Mouse (Mus musculus) natural killer cell, adult 2 months (primary cell): Measurements from ENCODE around the gene Stxbp4.
A peak's percentile ranks its signal among the peaks of the same experiment; 100 is the strongest.

Source experiments
- DNase-seq, 2 experiments: peaks; one replicate each; pipeline ENCODE4 v3.0.0; 2022; ENCODE audit warnings: low spot score in 2 of 2

Gene Stxbp4

DNA sequence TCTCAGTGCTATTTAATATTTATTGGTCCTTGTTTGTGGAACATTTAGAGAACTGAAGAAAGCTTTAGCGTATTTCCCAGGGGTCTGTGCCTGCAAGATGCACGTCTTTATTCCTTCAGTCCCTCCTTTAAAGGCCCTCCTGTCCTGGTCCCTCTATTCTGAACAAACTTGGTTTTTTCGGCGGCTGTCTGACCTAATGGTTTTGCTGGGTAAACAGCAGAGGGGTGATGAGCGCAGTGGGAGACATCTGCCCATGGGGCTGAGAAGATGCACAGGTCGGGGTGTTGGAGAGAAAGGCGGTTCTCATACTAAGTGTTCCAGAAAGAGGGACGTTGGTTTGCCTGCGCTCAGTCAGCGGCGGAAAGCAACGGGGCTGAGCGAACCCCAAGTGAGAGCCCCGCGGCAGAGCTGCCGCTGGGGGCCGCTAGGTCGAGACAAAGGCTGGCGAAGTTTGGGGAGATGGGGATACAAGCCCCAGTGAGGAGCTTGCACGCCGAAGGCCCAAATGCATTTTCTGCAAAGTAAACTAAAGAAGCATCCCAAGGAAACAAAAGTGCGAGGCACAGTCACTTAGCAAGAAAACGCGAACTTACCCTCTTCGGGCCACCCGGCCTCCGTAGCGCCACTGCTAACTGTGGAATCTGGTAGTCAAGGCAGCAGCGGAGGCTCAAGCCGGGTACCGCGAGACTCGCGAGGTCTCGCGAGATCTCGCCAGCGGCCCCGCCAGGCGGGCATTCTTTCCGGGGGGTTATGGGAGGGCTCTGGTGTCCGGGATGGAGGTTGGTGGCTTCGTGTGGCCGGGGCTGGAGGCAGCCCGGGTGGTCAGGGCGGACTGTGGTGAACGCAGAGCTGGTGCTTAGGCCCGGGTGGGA, at the start of gene Stxbp4, which contains the start of gene Cox11:
Gene Stxbp4 (minus strand): TSS at position 645 of the 872 bp plus-strand sequence.
Gene Cox11 (plus strand): TSS at position 734 of the 872 bp plus-strand sequence.
- DNase-seq: peak; percentile 86 to 90

DNA sequence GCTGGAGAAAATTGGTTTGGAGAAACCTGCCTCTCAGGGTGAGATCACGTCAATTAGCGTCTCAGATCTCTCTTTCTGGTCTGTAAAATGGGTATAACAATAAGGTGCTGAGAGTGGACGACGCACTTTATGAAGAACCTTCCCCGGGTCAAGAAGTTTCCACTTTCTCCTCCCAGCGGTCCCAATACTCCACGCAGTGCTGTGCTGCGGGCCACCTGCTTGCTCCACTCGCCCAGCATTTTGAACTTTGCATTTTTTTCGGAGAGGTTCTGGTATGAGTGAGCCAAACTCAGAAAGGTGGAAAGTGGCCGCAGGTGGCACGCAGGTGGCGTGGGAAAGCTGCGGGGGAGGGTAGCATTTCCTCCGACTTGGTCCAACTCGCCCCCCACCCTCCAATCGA, 49.2 kb upstream of the Stxbp4 start:
- no peak for DNase-seq

DNA sequence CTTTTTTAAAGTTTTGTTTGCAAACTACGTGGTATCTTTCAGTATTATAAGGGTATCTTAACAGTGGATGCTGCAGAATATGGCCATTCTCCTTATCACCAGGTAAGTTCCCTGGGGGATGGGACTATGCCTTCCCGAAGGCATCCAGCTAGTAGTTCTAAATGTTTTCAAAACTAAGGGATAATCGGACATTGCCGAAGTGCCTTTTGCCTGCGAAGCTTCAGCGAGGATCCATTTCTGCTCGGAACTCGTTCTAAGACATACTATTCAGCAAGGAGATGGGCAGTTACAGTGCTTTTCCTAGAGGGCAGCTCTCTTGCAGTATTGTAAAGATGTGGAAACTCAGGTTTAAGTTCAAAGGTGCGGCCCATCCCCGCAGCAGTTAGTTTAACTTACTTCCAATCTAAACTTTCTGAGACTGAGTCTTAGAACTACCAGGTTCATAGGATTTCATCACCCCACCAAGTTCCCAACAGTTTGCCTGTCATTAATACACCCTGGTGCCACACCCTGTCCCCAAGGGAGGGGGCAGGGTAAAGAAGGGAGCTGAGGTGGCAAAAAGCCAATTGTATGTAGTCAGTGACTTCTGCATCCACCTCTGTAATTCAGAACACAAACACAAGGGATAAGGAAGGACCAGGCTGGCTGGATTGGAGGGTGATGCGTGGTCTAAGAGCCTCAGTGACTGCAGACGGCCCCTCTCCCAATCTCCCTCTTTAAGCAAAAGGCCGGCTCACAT, 48.6 kb upstream of the Stxbp4 start:
- DNase-seq: no peak

DNA sequence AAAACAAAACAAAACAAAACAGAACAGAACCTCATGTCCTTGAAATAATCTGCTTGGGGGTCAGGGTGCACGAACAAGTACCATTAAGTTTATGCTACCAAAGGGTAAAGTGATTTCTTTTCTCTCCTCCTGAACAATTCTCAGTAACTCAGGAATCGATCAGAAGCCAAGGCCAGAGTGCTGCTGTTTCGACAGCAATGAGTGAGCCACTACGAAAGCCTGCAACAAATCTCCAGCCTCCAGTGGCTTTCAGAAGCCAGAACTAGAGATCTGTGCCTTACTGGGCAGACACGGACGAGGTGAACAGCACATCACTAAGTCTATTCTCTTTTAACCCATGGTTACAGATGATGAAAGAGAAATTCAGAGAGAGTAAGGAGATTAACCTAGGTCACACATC, 47.3 kb upstream of the Stxbp4 start:
- DNase-seq: no peak

DNA sequence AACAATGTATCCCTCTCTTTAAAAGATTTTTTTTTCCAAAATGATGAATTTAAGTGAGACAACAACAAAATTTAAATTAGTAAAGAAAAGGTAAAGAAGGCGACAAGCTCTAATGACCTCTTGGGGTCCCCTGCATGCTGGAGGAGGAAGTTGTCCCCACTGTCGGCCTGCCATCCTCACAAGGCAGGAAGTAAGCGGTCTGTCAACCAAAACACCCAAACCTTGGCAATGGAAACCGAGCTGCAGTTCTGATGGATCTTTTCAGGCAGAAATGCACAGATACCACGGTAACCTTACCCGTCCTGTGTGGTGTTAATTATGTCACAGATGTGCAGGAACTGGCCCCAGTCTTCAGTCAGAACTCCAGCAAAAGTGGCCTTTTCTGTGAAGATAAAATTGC, 46.9 kb upstream of the Stxbp4 start:
- DNase-seq: no peak

DNA sequence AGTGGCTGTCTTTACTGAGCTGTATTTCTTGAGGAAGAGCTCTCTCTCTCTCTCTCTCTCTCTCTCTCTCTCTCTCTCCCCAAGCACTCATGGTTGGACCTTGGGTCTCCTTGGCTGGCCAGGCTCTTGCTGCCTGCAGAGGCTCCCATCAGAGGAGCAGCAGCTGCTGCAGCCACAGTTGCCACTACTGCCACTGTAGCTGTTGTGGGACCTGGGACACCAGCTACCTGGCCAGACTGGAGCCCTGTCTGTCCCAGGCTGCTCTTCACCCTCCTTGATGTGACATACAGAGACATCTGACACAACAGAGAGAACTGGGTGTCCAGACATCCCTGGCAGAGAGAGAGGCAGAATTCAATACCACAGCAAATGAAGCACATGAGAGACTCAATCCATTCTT, 43.3 kb upstream of the Stxbp4 start:
- DNase-seq: no peak

DNA sequence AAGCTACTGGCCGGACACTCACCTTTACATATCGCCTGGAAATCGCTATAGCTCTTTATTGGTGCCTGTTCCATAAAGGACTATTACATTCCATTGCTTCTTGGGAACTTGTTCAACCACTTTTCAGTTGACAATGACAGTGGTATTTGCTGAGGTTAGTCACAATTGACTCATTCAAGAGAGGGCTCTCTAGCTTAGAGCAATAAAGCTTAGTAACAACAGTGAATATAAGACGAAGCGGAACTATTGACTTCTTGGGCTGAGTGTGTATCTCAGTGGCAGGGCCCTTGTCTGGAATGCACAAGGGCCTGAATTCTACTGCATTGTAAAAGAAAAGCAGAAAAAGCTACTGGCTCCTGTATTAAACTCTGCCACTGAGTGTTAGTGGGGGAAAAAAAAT, 40.7 kb upstream of the Stxbp4 start:
- no peak for DNase-seq

DNA sequence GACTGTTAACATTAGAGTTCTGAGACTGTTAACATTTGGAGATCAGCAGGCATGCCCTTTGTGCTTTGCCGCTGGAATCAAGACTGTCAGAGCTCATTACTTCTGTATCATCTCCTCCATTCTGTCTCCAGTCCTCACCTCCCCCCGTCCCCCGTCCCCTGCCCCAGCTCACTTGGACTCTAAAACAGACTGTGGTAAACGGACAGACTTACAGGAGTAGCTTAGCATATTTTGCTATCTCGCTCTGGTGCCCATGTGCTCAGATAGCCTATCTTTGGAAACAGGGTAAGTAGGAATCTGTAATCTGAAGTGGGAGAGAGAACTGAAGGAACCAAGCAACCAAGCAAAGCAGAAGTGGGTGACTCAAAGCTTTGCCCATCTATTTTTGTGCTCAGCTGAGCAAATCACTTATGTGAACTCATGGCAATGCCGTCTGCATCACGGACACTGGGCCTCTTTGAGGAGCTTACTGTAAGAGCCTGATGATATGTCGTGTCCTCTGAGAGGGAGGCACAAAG, 39.9 kb upstream of the Stxbp4 start:
- DNase-seq: no peak

DNA sequence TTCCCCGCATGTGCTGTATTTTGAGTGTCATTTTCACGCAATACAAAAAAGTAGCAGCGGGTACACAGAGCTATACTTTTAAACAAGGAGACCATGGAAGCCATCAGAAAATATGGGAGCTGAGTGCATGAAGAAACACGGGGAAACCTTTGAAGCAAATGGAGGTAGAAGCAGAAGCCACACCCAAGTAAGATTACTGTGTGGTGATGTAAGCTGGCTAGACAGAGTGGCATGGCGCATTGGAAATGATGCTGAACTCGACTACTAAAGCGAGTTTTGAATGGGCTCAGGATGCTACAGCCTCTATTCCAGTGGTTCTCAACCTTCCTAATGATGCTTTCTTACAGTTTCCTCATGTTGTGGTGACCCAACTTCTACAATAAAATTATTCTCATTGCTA, 39.1 kb upstream of the Stxbp4 start:
- no peak for DNase-seq

DNA sequence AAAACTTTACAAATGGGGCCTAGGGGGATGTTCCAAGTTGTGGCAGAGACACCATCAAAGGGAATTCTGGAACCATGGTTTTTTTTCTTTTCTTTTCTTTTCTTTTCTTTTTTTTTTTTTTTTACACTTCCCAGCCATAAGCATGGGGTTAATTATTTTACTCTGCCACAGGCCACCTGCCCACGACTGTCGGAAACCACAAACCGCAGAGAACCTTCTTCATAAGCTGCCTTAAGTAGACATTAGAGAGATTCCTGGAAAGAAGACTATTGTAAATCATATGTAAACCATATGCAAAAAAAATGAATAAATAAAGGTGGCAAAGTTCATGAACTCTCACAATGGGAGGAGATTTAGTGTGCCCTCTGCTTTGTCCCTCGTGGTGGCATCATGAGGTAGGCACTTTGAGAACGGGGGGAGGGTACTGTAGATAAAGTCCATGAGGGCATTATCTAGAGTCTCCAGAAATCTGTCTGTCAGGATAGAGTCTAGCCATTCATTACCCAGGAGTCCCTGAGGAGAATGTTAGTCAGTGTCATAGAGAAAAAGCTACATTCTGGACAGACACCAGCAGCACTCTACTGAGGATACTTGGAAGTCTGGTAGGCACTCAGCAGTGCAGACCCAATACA, 37.7 kb upstream of the Stxbp4 start:
- no peak for DNase-seq

DNA sequence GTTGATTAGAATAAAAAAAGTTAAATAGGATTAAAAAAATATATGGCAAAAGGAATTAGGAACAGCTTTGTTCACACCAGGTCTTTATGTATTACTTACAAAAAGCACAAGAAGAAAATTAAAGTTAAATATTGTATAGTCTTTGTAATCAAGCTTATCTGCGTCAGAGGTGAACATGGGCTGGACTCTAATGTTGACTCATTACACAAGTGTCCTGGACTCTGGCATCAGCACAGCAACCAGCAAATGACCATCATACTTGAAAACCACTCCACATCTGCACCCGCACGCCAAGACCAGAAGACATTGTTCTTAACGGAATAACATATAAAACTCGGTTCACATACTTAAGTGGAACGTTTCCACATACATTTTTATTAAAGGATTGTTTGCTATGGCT, 29.4 kb upstream of the Stxbp4 start:
- DNase-seq: no peak

DNA sequence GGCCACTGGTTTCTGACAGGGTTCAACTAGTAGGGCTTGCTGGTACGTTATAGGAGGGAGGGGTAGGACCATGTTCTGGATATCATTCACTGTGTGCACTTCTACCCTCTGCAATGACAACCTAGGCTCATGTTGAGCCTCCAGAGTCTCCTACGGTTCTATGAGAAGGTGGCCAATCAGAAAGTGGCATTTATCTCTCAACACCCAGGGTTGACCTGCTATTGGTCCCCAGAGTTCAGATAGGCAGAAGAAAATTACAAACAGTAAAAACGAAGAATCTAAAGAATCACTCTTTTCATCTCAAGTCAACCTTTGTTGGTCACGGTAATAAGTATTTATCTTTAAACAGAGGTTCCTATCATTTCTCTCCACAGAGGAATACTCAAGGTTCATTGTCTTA, 29.0 kb upstream of the Stxbp4 start:
- DNase-seq: no peak

DNA sequence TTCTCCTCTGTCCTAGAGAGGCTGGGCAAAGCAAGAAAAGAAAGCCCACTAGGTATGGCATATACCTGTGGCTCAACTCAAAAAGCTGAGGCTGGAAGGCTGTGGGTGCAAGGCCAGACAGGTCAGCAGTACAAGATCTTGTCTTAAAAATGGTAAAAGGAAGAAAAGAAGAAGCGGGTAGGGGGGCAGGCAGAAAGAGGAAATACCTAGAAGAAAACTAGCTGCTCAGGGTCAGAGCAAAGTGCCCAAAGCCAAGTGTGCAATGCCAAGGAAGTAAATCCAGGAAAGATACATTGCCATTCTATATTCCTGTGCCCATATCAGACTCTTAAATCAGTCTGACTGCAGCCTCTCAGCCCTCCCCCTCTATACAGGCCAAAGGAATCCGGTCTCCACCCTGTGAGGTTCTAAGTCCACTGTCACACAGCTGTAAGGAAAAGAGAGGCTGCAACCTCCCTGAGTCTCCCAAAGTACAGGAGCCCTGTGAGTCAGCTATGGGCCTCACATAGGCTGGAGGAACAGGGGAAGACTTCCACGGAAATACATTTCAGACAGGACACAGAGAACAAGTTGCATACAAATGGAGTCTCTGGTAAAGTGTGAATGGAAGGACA, 28.4 kb upstream of the Stxbp4 start:
- no peak for DNase-seq

DNA sequence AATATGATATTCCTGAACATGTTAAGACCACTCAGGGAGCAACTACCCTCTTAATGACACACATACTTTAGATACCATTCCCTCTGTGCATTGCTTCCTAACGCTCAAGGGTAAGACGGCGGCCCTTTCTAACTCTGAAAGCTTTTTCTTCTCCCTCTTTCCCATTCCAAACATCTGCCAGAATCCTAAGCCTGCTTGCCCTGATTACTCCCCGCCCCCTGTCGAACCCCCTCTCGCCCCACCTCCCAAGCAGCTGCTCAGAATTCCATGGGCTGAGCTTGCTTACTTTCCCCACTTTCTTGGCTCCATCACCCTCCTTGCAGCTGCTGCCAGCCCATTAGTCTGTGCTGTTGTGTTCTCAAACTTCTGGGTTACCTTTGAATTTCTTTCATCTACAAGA, 27.3 kb upstream of the Stxbp4 start:
- DNase-seq: no peak

DNA sequence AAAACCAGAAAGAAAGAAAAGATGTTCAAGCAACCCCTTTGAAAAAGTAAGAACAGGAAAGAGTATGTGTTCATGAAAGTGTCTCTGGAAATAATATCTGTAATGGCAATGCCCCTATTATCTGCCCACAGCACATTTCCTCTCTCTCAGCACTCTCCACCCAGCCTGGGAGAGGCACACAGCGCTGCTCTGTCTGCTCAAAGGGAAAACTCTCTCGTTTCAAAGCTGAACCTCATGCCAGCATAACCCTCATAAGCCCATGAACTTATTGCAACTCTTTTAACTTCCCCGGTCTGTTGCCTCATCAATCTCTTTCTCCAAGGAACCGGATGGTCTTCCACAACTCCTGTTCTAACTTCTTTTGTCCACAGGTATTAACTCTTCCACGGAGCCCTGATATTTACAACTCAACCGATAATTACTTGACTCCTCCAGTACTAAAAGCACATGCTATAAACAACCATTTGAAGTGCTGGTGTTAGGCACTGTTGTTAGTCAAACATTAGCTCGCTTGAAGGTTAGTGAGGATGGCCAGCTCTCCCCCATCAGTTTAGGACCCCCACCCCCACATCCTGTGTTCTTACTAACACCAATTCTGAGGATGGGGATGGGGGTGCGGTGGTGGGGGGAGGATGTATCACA, 26.6 kb upstream of the Stxbp4 start:
- no peak for DNase-seq

DNA sequence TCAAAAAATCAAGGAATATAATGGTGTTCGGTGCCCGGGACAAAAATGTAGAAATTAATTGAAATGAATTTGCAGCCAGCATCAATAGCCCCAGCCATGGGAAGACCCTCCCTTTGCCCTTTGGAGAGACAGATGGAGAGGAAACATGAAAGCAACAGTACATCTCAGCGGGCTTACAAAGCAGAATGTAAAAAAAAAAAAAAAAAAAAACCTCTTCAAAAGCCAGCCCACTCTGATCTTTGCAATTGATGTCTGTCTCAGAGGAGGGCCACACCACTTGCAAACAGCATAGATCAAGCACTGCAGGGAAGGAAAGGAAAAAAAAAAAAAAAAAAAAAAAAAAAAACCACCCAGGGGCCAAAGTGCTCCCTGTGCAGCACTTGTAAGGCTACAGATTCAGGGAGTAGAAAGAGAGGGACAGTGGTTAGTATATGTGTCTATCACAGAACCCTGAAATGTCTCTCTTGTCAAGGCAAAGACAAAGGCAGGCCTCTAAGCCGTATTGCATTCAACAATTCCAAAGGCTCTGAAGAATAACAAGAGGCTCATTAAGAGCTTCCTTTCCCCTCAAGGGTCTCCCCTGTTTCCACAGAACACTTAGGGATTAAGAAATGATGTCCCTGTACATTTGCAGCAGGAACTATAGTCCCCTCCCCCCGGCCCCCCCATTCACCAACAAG, 25.9 kb upstream of the Stxbp4 start:
- no peak for DNase-seq

DNA sequence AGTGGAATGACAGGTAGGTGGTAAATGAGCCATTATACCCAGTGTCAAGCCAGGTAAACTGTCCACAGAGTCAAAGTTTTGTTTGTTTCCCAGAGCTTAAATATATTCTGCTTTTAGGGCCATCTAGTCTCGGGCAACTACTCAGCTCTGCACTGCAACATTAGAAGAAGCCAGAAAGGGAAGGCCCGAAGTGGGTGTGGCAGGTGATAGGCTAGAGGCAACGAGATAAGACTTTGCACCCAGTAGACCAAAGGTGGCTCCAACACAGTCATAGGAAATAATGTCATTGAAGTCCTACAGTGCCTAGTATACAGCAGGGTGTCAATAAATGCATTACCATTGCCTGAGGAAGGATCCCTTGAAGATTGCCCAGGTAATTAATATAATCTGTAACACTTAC, 25.2 kb upstream of the Stxbp4 start:
- DNase-seq: no peak

DNA sequence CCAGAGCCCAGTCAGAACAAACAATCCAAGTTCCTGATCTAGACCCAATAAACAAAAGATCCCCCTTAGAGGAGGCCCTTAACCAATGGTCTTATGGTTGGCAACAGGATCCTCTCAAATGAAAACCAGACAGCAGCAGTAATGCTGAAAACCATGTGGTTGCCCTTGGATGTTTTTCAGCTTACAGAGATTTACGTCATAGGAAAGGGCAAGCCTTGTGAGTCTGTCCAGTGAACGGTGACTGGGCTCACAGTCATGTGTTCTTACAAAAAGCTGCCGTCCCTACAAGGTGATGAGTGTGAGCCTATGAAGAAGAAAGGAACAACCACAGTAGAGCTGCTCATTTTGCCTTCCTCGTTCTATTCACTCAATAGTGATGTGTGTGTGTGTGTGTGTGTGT, 22.8 kb upstream of the Stxbp4 start:
- DNase-seq: no peak

DNA sequence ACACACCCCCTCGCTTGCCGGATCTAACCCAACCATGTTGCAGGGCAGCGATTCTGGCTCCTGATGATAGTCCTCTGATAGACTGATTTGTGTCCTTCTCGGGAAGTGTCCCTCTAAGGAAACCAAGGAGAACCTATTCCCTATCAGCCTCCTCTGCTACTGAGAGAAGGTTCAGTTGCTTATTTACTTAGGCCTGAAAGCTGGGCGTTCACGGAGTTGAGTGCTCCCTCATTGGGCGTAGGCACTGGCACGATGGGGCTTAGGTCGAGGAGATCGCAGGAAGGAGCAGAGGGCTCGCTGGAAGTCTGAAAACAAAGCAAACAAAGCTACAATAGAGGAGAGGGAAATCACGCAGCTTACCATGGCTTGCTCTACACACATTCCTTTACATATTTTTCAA, 19.6 kb upstream of the Stxbp4 start:
- no peak for DNase-seq

DNA sequence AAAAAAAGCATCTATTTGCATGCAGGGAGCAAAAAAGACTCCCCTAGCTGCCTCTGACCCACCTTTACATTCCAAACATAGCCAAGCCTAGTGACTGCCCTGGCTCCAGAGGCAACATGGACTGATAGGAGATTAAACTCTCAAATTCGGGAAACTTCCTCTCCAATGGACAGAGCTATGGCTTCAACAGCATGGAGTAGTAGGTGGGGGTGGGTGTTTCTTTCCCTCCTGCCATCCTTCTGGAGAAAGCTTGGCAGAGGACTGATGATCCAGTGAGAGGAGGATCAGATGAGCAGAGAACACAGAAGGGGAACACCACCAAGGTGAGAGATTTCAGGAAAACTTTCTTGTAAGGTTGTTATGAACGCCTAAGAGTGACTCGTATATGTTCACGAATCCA, 14.7 kb upstream of the Stxbp4 start:
- DNase-seq: no peak
